Mouse (Mus musculus): ENCODE data around the gene Atp6v0c.

DNA sequence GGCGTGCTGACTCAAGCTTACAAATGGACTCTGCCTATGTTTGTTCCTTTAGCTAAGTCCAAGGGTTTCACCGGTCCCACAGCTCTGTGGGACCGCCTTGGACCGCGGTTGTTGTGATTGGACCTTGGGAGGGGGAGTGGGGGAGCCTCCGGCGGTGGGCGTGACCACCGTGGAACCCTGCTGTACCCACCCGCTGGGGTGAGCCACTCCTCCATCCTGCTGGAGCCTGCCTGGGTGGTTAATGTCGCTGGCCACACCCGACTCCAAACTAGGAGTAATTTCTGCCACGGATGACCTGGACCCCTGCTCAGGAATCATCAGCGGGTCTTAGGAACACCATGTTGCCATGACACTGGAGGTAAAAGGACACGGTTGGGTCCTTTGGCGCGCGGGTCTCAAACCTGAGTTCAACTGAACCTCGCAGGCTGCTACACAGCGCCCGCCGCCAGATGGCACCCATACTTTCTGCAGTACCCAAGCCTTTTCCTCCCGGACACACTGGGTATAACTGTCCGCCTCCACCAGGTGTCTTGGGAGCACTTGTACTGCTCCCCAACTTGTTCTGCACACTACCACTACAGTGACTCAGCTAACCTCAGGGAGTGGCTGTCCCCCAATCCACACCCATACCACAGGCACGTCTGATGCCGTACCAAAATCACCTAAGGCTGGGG is 17.5 kb downstream of the Atp6v0c start:
- no peak for TF ChIP-seq POLR2A (IDR thresholded peaks at IDR 0.05; ENCODE audit: low read depth, low read length)
- peak; percentile 86 for TF ChIP-seq CTCF (IDR thresholded peaks at IDR 0.05; ENCODE audit: extremely low read depth, insufficient read length, insufficient replicate concordance, low read depth, low read length)
